Mouse (Mus musculus): Measurements from ENCODE around the gene Treml1.

Treml1 gene

GRCm38 (mm10) chr17:48360462-48360861 lies 746 bp downstream of the Treml1 start:
- DNase-seq (ENCODE audit: low spot score): no peak

- no peak for DNase-seq (ENCODE audit: low spot score)
Measured at GRCm38 (mm10) chr17:48362346-48362745, 2.6 kb downstream of the Treml1 start.

- no peak for DNase-seq (ENCODE audit: low spot score)
Measured at GRCm38 (mm10) chr17:48362966-48363365, 3.2 kb downstream of the Treml1 start.

- no peak for DNase-seq (ENCODE audit: low spot score)
Measured at GRCm38 (mm10) chr17:48363421-48363965, 3.8 kb downstream of the Treml1 start.

GRCm38 (mm10) chr17:48365511-48366155 lies 5.9 kb downstream of the Treml1 start:
- no peak for DNase-seq (ENCODE audit: low spot score)

GRCm38 (mm10) chr17:48366806-48367205 lies 7.1 kb downstream of the Treml1 start:
- DNase-seq (ENCODE audit: low spot score): no peak

GRCm38 (mm10) chr17:48371621-48372020 lies 11.9 kb downstream of the Treml1 start:
- no peak for DNase-seq (ENCODE audit: low spot score)

GRCm38 (mm10) chr17:48372987-48373386 lies 13.3 kb downstream of the Treml1 start:
- no peak for DNase-seq (ENCODE audit: low spot score)

GRCm38 (mm10) chr17:48376102-48376501 lies 16.4 kb downstream of the Treml1 start:
- no peak for DNase-seq (ENCODE audit: low spot score)

- no peak for DNase-seq (ENCODE audit: low spot score)
Measured at GRCm38 (mm10) chr17:48379050-48379449, 19.3 kb downstream of the Treml1 start.

- no peak for DNase-seq (ENCODE audit: low spot score)
Measured at GRCm38 (mm10) chr17:48385786-48386461, 26.2 kb downstream of the Treml1 start.

- DNase-seq (ENCODE audit: low spot score): no peak
Measured at GRCm38 (mm10) chr17:48388666-48389065, 28.9 kb downstream of the Treml1 start.

GRCm38 (mm10) chr17:48389442-48389841 lies 29.7 kb downstream of the Treml1 start:
- DNase-seq (ENCODE audit: low spot score): no peak

GRCm38 (mm10) chr17:48391446-48391845 lies 31.7 kb downstream of the Treml1 start:
- DNase-seq (ENCODE audit: low spot score): no peak

- peak; percentile 44 for DNase-seq (ENCODE audit: low spot score)
Measured at GRCm38 (mm10) chr17:48392616-48393015, 32.9 kb downstream of the Treml1 start.

- no peak for DNase-seq (ENCODE audit: low spot score)
Measured at GRCm38 (mm10) chr17:48401710-48402109, 42.0 kb downstream of the Treml1 start.

- no peak for DNase-seq (ENCODE audit: low spot score)
Measured at GRCm38 (mm10) chr17:48402751-48403150, 43.0 kb downstream of the Treml1 start.

GRCm38 (mm10) chr17:48403848-48404247 lies 44.1 kb downstream of the Treml1 start:
- DNase-seq (ENCODE audit: low spot score): no peak

- no peak for DNase-seq (ENCODE audit: low spot score)
Measured at GRCm38 (mm10) chr17:48404706-48405105, 45.0 kb downstream of the Treml1 start.

GRCm38 (mm10) chr17:48407154-48407553 lies 47.4 kb downstream of the Treml1 start:
- no peak for DNase-seq (ENCODE audit: low spot score)

GRCm38 (mm10) chr17:48407910-48408525 lies 48.3 kb downstream of the Treml1 start:
- no peak for DNase-seq (ENCODE audit: low spot score)

- peak; percentile 72 for DNase-seq (ENCODE audit: low spot score)
Measured at GRCm38 (mm10) chr17:48408526-48409291, 49.0 kb downstream of the Treml1 start.
